ENCODE assay signal across 23 mouse cellular contexts in the genomic region with DNA sequence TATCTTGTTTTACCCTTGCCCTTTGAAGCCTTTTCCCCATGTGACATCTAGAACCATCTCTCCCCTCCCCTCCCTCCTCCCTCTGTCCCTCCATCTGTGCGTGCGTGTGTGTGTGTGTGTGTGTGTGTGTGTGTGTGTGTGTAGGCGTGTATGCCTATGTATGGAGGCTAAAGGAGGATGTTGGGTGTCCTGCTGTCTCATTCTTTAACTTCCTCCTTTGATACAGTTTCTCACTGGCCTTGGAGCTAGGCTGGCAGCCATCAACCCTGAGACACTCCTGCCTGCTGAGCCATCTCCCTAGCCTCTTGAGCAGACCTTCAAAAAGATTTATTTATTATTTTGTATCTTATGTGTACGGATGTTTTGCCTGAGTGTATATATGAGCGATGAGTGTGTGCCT. TPM values are rescaled to one million over a fixed set of nuclear protein-coding genes. Genes with fewer than 3 reads are reported as not detected.
DNase-seq lines count a peak whose midpoint lies in the region; ATAC-seq and TF ChIP-seq lines count a peak whose summit lies in the region.
"Had no signal": no experiment of that assay in that cellular context is flagged by ENCODE, and none has a peak within 500 bp of the region (broad histone marks: within the 10 kb centered on the region; RNA-seq: fewer than 3 reads in every experiment).

No protein-coding gene starts in this region.

- 60% methylated on average over 5 of the region's 5 CpGs for WGBS in liver, postnatal 0 days (ENCODE audit: insufficient replicate concordance)
- WGBS in liver, embryonic 12.5 days (ENCODE audit: insufficient replicate concordance), result 53% methylated on average over 5 of the region's 5 CpGs

- peak overlapping the region; percentile 51; the same call in 1 of the 2 replicates for H3K27ac ChIP-seq in liver, postnatal 0 days (ENCODE audit: low read depth)
- no peak overlapping the region for H3K27ac ChIP-seq in liver, embryonic 12.5 days
- H3K27ac ChIP-seq in gastrocnemius, adult 2 months, result no peak overlapping the region
- H3K27ac ChIP-seq: forebrain, embryonic 12.5 days; hindbrain, embryonic 15.5 days; kidney, postnatal 0 days; midbrain, embryonic 15.5 days had no signal

- TF ChIP-seq CTCF in liver, postnatal 0 days (IDR thresholded peaks at IDR 0.05; ENCODE audit: low read depth), result no peak
- TF ChIP-seq CTCF in G1E (IDR thresholded peaks at IDR 0.05; ENCODE audit: low read depth, low read length), result no peak
- TF ChIP-seq CTCF in gastrocnemius, adult 2 months (IDR thresholded peaks at IDR 0.05), result no peak

- no peaks in the 10 kb centered on the region for H3K36me3 ChIP-seq in liver, postnatal 0 days (replicated peaks; ENCODE audit: insufficient read depth, low read length)
- peaks cover 3% of the 10 kb centered on the region; the same call in 1 of the 2 replicates for H3K36me3 ChIP-seq in liver, embryonic 12.5 days
- H3K36me3 ChIP-seq in G1E (replicated peaks), result peaks cover 66% of the 10 kb centered on the region
- H3K36me3 ChIP-seq: forebrain, embryonic 12.5 days; heart, embryonic 12.5 days; hindbrain, embryonic 15.5 days; midbrain, embryonic 15.5 days had no signal

- H3K9me3 ChIP-seq in liver, postnatal 0 days (ENCODE audit: low read length), result no peaks in the 10 kb centered on the region
- H3K9me3 ChIP-seq in liver, embryonic 12.5 days (replicated peaks), result no peaks in the 10 kb centered on the region
- no peaks in the 10 kb centered on the region for H3K9me3 ChIP-seq in G1E (replicated peaks)
- H3K9me3 ChIP-seq: forebrain, embryonic 12.5 days; heart, embryonic 12.5 days; hindbrain, embryonic 15.5 days; megakaryocyte, embryonic 14.5 days; midbrain, embryonic 15.5 days had no signal

- TF ChIP-seq EP300 in liver, postnatal 0 days (IDR thresholded peaks at IDR 0.05; ENCODE audit: low read depth), result no peak

- intact Hi-C loops in gastrocnemius, adult 2 months (cut with DNase I), result no loop called here

- H3K4me2 ChIP-seq in liver, postnatal 0 days (ENCODE audit: low read depth, low read length), result no peak overlapping the region
- no peak overlapping the region for H3K4me2 ChIP-seq in liver, embryonic 12.5 days
- H3K4me2 ChIP-seq: forebrain, embryonic 12.5 days; heart, embryonic 12.5 days; hindbrain, embryonic 15.5 days; midbrain, embryonic 15.5 days had no signal

- H3K27me3 ChIP-seq in liver, postnatal 0 days (ENCODE audit: insufficient read depth, low read length), result no peaks in the 10 kb centered on the region
- H3K27me3 ChIP-seq in liver, embryonic 12.5 days (replicated peaks), result no peaks in the 10 kb centered on the region
- H3K27me3 ChIP-seq in G1E (ENCODE audit: insufficient read depth, low read length), result no peaks in the 10 kb centered on the region
- H3K27me3 ChIP-seq: forebrain, embryonic 12.5 days; heart, embryonic 12.5 days; hindbrain, embryonic 15.5 days; megakaryocyte, embryonic 14.5 days; midbrain, embryonic 15.5 days; Patski had no signal

- no peak overlapping the region for H3K9ac ChIP-seq in liver, postnatal 0 days (replicated peaks)
- H3K9ac ChIP-seq in liver, embryonic 12.5 days, result no peak overlapping the region
- H3K9ac ChIP-seq: forebrain, embryonic 12.5 days; heart, embryonic 12.5 days; hindbrain, embryonic 15.5 days; midbrain, embryonic 15.5 days had no signal

- peak; percentile 33 for DNase-seq in liver, postnatal 0 days
- DNase-seq in G1E (ENCODE audit: low spot score), result peak; percentile 10
- DNase-seq in telencephalon, adult 2 months (ENCODE audit: low read depth, low spot score), result peak; percentile 10
- DNase-seq in gastrocnemius, adult 2 months, result no peak
- DNase-seq: adrenal gland, postnatal 25 days; cerebellum, postnatal 10 days; embryo, embryonic 11 days; gastrocnemius, postnatal 25 days; kidney, adult 11 months; lung, adult 2 months; right cerebral cortex, postnatal 14 days; thymus, postnatal 4 days had no signal

- ATAC-seq in liver, postnatal 0 days, result peak; percentile 35; the same call in 1 of the 2 replicates
- ATAC-seq in liver, embryonic 12.5 days, result no peak
- peak; percentile 63; the same call in 1 of the 2 replicates for ATAC-seq in G1E (ENCODE audit: extremely low read depth, insufficient number of reproducible peaks, low FRiP score, poor library complexity, severe bottlenecking)
- peak; percentile 94 for ATAC-seq in granulocyte monocyte progenitor cell, adult 5-6 weeks (replicated peaks; ENCODE audit: poor library complexity, severe bottlenecking)
- ATAC-seq in erythroid progenitor cell, adult 5-6 weeks (replicated peaks; ENCODE audit: low FRiP score, poor library complexity, severe bottlenecking), result no peak
- ATAC-seq: activated CD4-positive, CD25-positive, alpha-beta regulatory T cell, adult 4 months; midbrain, embryonic 15.5 days; Patski had no signal

- H3K4me1 ChIP-seq in liver, postnatal 0 days (ENCODE audit: insufficient read depth), result peaks cover 6% of the 10 kb centered on the region; the same call in 1 of the 2 replicates
- no peaks in the 10 kb centered on the region for H3K4me1 ChIP-seq in liver, embryonic 12.5 days
- peaks cover 15% of the 10 kb centered on the region for H3K4me1 ChIP-seq in G1E (ENCODE audit: insufficient read depth, low read depth, low read length)
- H3K4me1 ChIP-seq: heart, embryonic 12.5 days; hindbrain, embryonic 15.5 days; midbrain, embryonic 15.5 days had no signal

- H3K4me3 ChIP-seq in liver, postnatal 0 days (ENCODE audit: low read depth, low read length), result no peak overlapping the region
- no peak overlapping the region for H3K4me3 ChIP-seq in liver, embryonic 12.5 days
- no peak overlapping the region for H3K4me3 ChIP-seq in G1E (ENCODE audit: low read depth, low read length)
- H3K4me3 ChIP-seq in gastrocnemius, adult 2 months, result no peak overlapping the region
- H3K4me3 ChIP-seq: forebrain, embryonic 12.5 days; heart, embryonic 12.5 days; hindbrain, embryonic 15.5 days; megakaryocyte, embryonic 14.5 days; midbrain, embryonic 15.5 days had no signal

RNA-seq across cellular contexts. Expression of gene Rad51b, which starts 23.8 kb away (rescaled TPM):
- 2.5 TPM in 2 replicates for polyA plus RNA-seq in liver, postnatal 0 days (2015; fragmentation: Nextera tagmentation; extraction: Ambion mirVana)
- 5.3 and 7.5 TPM in 2 replicates for polyA plus RNA-seq in liver, embryonic 12.5 days (2016; fragmentation: Nextera tagmentation; extraction: Ambion mirVana)
- 45.5 and 47.7 TPM in 2 replicates for total RNA-seq in G1E (2014; fragmentation: Nextera tagmentation)
- 19.4 and 22.0 TPM in 2 replicates for total RNA-seq in G1E (2017)
- 1.2 and 1.6 TPM in 2 replicates for polyA plus RNA-seq in G1E (2012)
- total RNA-seq in granulocyte monocyte progenitor cell, adult 5-6 weeks (2014; fragmentation: Nextera tagmentation), result 10.8 and 21.0 TPM in 2 replicates
- total RNA-seq in granulocyte monocyte progenitor cell, adult 5-6 weeks (2017), result 19.0 and 24.4 TPM in 2 replicates
- total RNA-seq in erythroid progenitor cell, adult 5-6 weeks (2015; ENCODE audit: low replicate concordance), result 5.8 and 12.6 TPM in 2 replicates
- total RNA-seq in erythroid progenitor cell, adult 5-6 weeks (2017; ENCODE audit: low replicate concordance), result 9.5 and 9.6 TPM in 2 replicates
- under 1 TPM in 1 of 2 experiments, not detected in 1; 0.11 TPM for total RNA-seq in gastrocnemius, adult 2 months (2021)

RNA-seq across cellular contexts. Expression of gene Zfyve26, which starts 24.8 kb away (rescaled TPM):
- 4.2 and 4.8 TPM in 2 replicates for polyA plus RNA-seq in liver, postnatal 0 days (2015; fragmentation: Nextera tagmentation; extraction: Ambion mirVana)
- 10.6 and 11.1 TPM in 2 replicates for polyA plus RNA-seq in liver, embryonic 12.5 days (2016; fragmentation: Nextera tagmentation; extraction: Ambion mirVana)
- 79.0 and 93.5 TPM in 2 replicates for total RNA-seq in G1E (2014; fragmentation: Nextera tagmentation)
- 45.6 and 52.3 TPM in 2 replicates for total RNA-seq in G1E (2017)
- polyA plus RNA-seq in G1E (2012), result 5.7 and 9.6 TPM in 2 replicates
- total RNA-seq in granulocyte monocyte progenitor cell, adult 5-6 weeks (2014; fragmentation: Nextera tagmentation), result 21.4 and 52.9 TPM in 2 replicates
- total RNA-seq in granulocyte monocyte progenitor cell, adult 5-6 weeks (2017), result 12.2 and 15.8 TPM in 2 replicates
- 26.4 and 40.0 TPM in 2 replicates for total RNA-seq in erythroid progenitor cell, adult 5-6 weeks (2015; ENCODE audit: low replicate concordance)
- total RNA-seq in erythroid progenitor cell, adult 5-6 weeks (2017; ENCODE audit: low replicate concordance), result 30.8 and 39.4 TPM in 2 replicates
- 10 to 100 TPM; 14.4 to 14.8 TPM for total RNA-seq in gastrocnemius, adult 2 months (2021)

Comparison
In these comparisons a context has a peak if more than half of its experiments do, and no peak if none do; other contexts are left out.
1. ATAC-seq: peak in liver, postnatal 0 days (single experiment), G1E (single experiment) and granulocyte monocyte progenitor cell, adult 5-6 weeks (single experiment); none in liver, embryonic 12.5 days (single experiment) and erythroid progenitor cell, adult 5-6 weeks (single experiment).
2. RNA of gene Rad51b, which starts 23.8 kb away (total RNA-seq): 19.4 to 47.7 TPM in G1E, 10.8 to 24.4 TPM in granulocyte monocyte progenitor cell, adult 5-6 weeks and 5.8 to 12.6 TPM in erythroid progenitor cell, adult 5-6 weeks; 0.11 TPM in gastrocnemius, adult 2 months; every median in the first group is over 4 times any median in the second.